Mouse (Mus musculus): ENCODE measurements around the gene Rcc1. TPM values are rescaled to one million over a fixed set of nuclear protein-coding genes. Genes with fewer than 3 reads are reported as not detected.

Gene Rcc1
- 10.5 and 11.0 TPM in 2 replicates for polyA plus RNA-seq (2012; rRNA removed)

GRCm38 (mm10) chr4:132353481-132353885 lies at the start of gene Rcc1:
Gene Rcc1 (minus strand): TSS chr4:132353605.

GRCm38 (mm10) chr4:132329115-132329834 lies 24.1 kb downstream of the Rcc1 start, which contains the start of gene Trnau1ap:
Gene Trnau1ap (minus strand): TSS chr4:132329538.

GRCm38 (mm10) chr4:132302939-132303479 lies 50.4 kb downstream of the Rcc1 start, which contains the start of gene Rab42:
Gene Rab42 (minus strand): TSS chr4:132303385.

Other genes starting within 250 kb of the Rcc1 start
- 0.01 and 0.02 TPM in 2 replicates for gene Oprd1, start 209.1 kb downstream of the Rcc1 start, polyA plus RNA-seq (2012; rRNA removed)
- gene Ythdf2, start 141.3 kb downstream of the Rcc1 start, polyA plus RNA-seq (2012; rRNA removed) = 7.1 and 7.3 TPM in 2 replicates
- 6.7 and 7.5 TPM in 2 replicates for gene Gmeb1, start 92.0 kb downstream of the Rcc1 start, polyA plus RNA-seq (2012; rRNA removed)
- 12.4 and 15.0 TPM in 2 replicates for gene Taf12, start 79.2 kb downstream of the Rcc1 start, polyA plus RNA-seq (2012; rRNA removed)
- gene Rab42, start 50.2 kb downstream of the Rcc1 start, polyA plus RNA-seq (2012; rRNA removed) = 0.22 and 0.36 TPM in 2 replicates
- gene Trnau1ap, start 24.1 kb downstream of the Rcc1 start, polyA plus RNA-seq (2012; rRNA removed) = 7.2 and 7.3 TPM in 2 replicates
- gene Phactr4, start 68.9 kb upstream of the Rcc1 start, polyA plus RNA-seq (2012; rRNA removed) = 4.7 and 6.5 TPM in 2 replicates
- 2.9 and 3.9 TPM in 2 replicates for gene Med18, start 110.3 kb upstream of the Rcc1 start, polyA plus RNA-seq (2012; rRNA removed)
- 3.5 and 3.8 TPM in 2 replicates for gene Sesn2, start 156.9 kb upstream of the Rcc1 start, polyA plus RNA-seq (2012; rRNA removed)
- 480 and 569 TPM in 2 replicates for gene Atpif1, start 180.1 kb upstream of the Rcc1 start, polyA plus RNA-seq (2012; rRNA removed)
- 50.3 and 51.8 TPM in 2 replicates for gene Dnajc8, start 181.9 kb upstream of the Rcc1 start, polyA plus RNA-seq (2012; rRNA removed)
- 1.7 and 1.8 TPM in 2 replicates for gene Ptafr, start 210.5 kb upstream of the Rcc1 start, polyA plus RNA-seq (2012; rRNA removed)

All from liver, embryonic 18 days (tissue).